Mouse (Mus musculus) liver, postnatal 0 days (tissue): ENCODE measurements at regions not wholly inside any gene's neighbourhood (a gene's known extent, or its start where the extent isn't known, plus 50 kb on each side); places are given as distances from the start of the nearest gene placed in this dataset.

Experiments
- CTCF ChIP-seq: sonication (generic); IDR thresholded peaks from 2 replicates; pipeline ENCODE4 v1.5.1; 2016; ENCODE audit warnings: antibody characterized with exemption, low read depth
- EP300 ChIP-seq: IDR thresholded peaks from 2 replicates; pipeline ENCODE4 v1.6.1; 2016; ENCODE audit warnings: antibody characterized with exemption, low read depth, mild to moderate bottlenecking

- TF ChIP-seq CTCF (no peak), EP300 (no peak)
These were observed 130.2 kb upstream of the Irs2 start for GRCm38 (mm10) chr8:11138302-11139020.
